Mouse (Mus musculus) right cerebral cortex, adult 2 months (tissue): ENCODE data around the gene Nr5a1.
A peak's percentile ranks its signal among the peaks of the same experiment; 100 is the strongest.

Source experiments
- DNase-seq, 2 experiments: peaks; one replicate each; pipeline ENCODE4 v3.0.0; 2021 to 2022; ENCODE audit warnings: low spot score in 2 of 2

Nr5a1 gene

GRCm38 (mm10) chr2:38652098-38652497, 62.2 kb downstream of the Nr5a1 start:
- DNase-seq, result peak; percentile 11

- DNase-seq, result no peak
These were observed 64.0 kb downstream of the Nr5a1 start for GRCm38 (mm10) chr2:38650340-38650739.

- peak in 1 of 2 experiments; percentile 32 for DNase-seq
These were observed 66.7 kb downstream of the Nr5a1 start for GRCm38 (mm10) chr2:38647661-38648060.

GRCm38 (mm10) chr2:38647201-38647606, 67.1 kb downstream of the Nr5a1 start:
- DNase-seq, result peak; percentile 64 to 65

- DNase-seq, result peak; percentile 75 to 77
These were observed 68.4 kb downstream of the Nr5a1 start for GRCm38 (mm10) chr2:38645936-38646335.

GRCm38 (mm10) chr2:38643625-38644427, 70.5 kb downstream of the Nr5a1 start, which contains the start of gene Psmb7:
TSS of gene Psmb7 (minus strand) at chr2:38644087.
- peak; percentile 87 to 89 for DNase-seq
